Mouse (Mus musculus) kidney, embryonic 14.5 days (tissue): Measurements from ENCODE around the gene Actb. TPM values are rescaled to one million over a fixed set of nuclear protein-coding genes. Genes with fewer than 3 reads are reported as not detected.

Source experiments
- ATAC-seq: fragments of 200-750 bp; cut with Nextera tagmentation; 2 replicates; pipeline ENCODE4 v1.8.0; 2017; ENCODE audit warnings: moderate number of reproducible peaks, mild to moderate bottlenecking, moderate TSS enrichment, moderate library complexity; ENCODE audit not compliant: low FRiP score, low TSS enrichment
- H3K27ac ChIP-seq: fragments of 300-500 bp; sonication (generic); 2 replicates; pipeline ENCODE4 v1.5.1; 2014; ENCODE audit warnings: low read depth, mild to moderate bottlenecking, low read length, moderate library complexity, mixed read lengths
- H3K27me3 ChIP-seq: fragments of 300-500 bp; sonication (generic); 2 replicates; pipeline ENCODE4 v1.6.1; 2014; ENCODE audit warnings: mild to moderate bottlenecking, low read length; ENCODE audit not compliant: control insufficient read depth, insufficient read depth
- H3K36me3 ChIP-seq: fragments of 300-500 bp; sonication (generic); 2 replicates; pipeline ENCODE4 v1.6.1; 2014; ENCODE audit warnings: low read length, mixed read lengths; ENCODE audit not compliant: control insufficient read depth, insufficient read depth
- H3K4me1 ChIP-seq: fragments of 300-500 bp; sonication (generic); 2 replicates; pipeline ENCODE4 v1.6.1; 2014; ENCODE audit warnings: low read length, mixed read lengths; ENCODE audit not compliant: control insufficient read depth, insufficient read depth
- H3K4me2 ChIP-seq: fragments of 300-500 bp; sonication (generic); replicated peaks from 2 replicates; pipeline ENCODE4 v1.6.1; 2014; ENCODE audit warnings: low read depth, mild to moderate bottlenecking, low read length
- H3K4me3 ChIP-seq: fragments of 300-500 bp; sonication (generic); 2 replicates; pipeline ENCODE4 v1.5.1; 2014; ENCODE audit warnings: mild to moderate bottlenecking, low read length
- H3K9ac ChIP-seq: fragments of 300-500 bp; sonication (generic); 2 replicates; pipeline ENCODE4 v1.6.1; 2014; ENCODE audit warnings: low read depth, mild to moderate bottlenecking, low read length, moderate library complexity
- H3K9me3 ChIP-seq: fragments of 300-500 bp; sonication (generic); 2 replicates; pipeline ENCODE4 v1.6.1; 2016; ENCODE audit warnings: low read length; ENCODE audit not compliant: control insufficient read depth
- WGBS: fragments of 180-500 bp; shearing (Covaris S2); extraction: QIAGEN DNeasy Blood & Tissue Kit; methylation state at CpG from one replicate; pipeline ENCODE4 v1.1.7; 2014; 5-methylcytosine and 5-hydroxymethylcytosine counted together
- polyA plus RNA-seq: library from polyadenylated mRNA; unstranded; fragments of >200 nt; fragmentation: Nextera tagmentation; extraction: Ambion mirVana; gene quantifications from 2 replicates; pipeline ENCODE4 v1.2.1, GENCODE M21; 2014

Actb gene
- polyA plus RNA-seq, 1 experiment from 2014 or later = 14,375 TPM

- no peak overlapping the region for H3K4me3 ChIP-seq
- no peaks in the 10 kb centered on the region for H3K27me3 ChIP-seq
- 83% methylated on average over 7 of the region's 7 CpGs for WGBS
- no peak for ATAC-seq
- peaks cover 65% of the 10 kb centered on the region for H3K36me3 ChIP-seq
- no peak overlapping the region for H3K27ac ChIP-seq
- no peak overlapping the region for H3K9ac ChIP-seq
- H3K9me3 ChIP-seq = no peaks in the 10 kb centered on the region
- no peak overlapping the region for H3K4me2 ChIP-seq
- 0 out of 2 replicates have a peak, but pooled peaks cover 11% of the 10 kb centered on the region for H3K4me1 ChIP-seq
These were observed 5.9 kb downstream of the Actb start for GRCm38 (mm10) chr5:142900651-142901050.

GRCm38 (mm10) chr5:142899932-142900533 is 6.5 kb downstream of the Actb start:
- no peak overlapping the region for H3K4me2 ChIP-seq
- H3K9ac ChIP-seq = no peak overlapping the region
- no peaks in the 10 kb centered on the region for H3K9me3 ChIP-seq
- no peak overlapping the region for H3K4me3 ChIP-seq
- WGBS = 69% methylated on average over 5 of the region's 5 CpGs
- peaks cover 59% of the 10 kb centered on the region for H3K36me3 ChIP-seq
- H3K27me3 ChIP-seq = no peaks in the 10 kb centered on the region
- 0 out of 2 replicates have a peak, but pooled peaks cover 11% of the 10 kb centered on the region for H3K4me1 ChIP-seq
- no peak for ATAC-seq
- no peak overlapping the region for H3K27ac ChIP-seq

- Histone ChIP-seq H3K4me3 (no peak overlapping the region), H3K9ac (no peak overlapping the region), H3K4me2 (no peak overlapping the region), H3K27me3 (no peaks in the 10 kb centered on the region), H3K9me3 (no peaks in the 10 kb centered on the region), H3K27ac (no peak overlapping the region), H3K36me3 (peaks cover 50% of the 10 kb centered on the region), H3K4me1 (peaks cover 9% of the 10 kb centered on the region)
- WGBS = 83% methylated on average over 9 of the region's 9 CpGs
- no peak for ATAC-seq
These were observed 7.4 kb downstream of the Actb start for GRCm38 (mm10) chr5:142899057-142899601.

GRCm38 (mm10) chr5:142898316-142898715 is 8.2 kb downstream of the Actb start:
- ATAC-seq = no peak
- Histone ChIP-seq H3K9me3 (no peaks in the 10 kb centered on the region), H3K36me3 (peaks cover 43% of the 10 kb centered on the region), H3K9ac (no peak overlapping the region), H3K27me3 (no peaks in the 10 kb centered on the region), H3K4me2 (no peak overlapping the region), H3K27ac (no peak overlapping the region), H3K4me1 (peaks cover 13% of the 10 kb centered on the region), H3K4me3 (no peak overlapping the region)
- WGBS = 73% methylated on average over 4 of the region's 4 CpGs

GRCm38 (mm10) chr5:142897568-142898248 is 8.8 kb downstream of the Actb start:
- Histone ChIP-seq H3K27me3 (no peaks in the 10 kb centered on the region), H3K9ac (no peak overlapping the region), H3K4me3 (no peak overlapping the region), H3K27ac (no peak overlapping the region), H3K4me1 (peaks cover 13% of the 10 kb centered on the region), H3K36me3 (peaks cover 37% of the 10 kb centered on the region), H3K4me2 (no peak overlapping the region), H3K9me3 (no peaks in the 10 kb centered on the region)
- ATAC-seq = no peak
- WGBS = 88% methylated on average over 7 of the region's 7 CpGs

- ATAC-seq = no peak
- no peaks in the 10 kb centered on the region for H3K27me3 ChIP-seq
- peaks cover 12% of the 10 kb centered on the region for H3K4me1 ChIP-seq
- H3K9me3 ChIP-seq = no peaks in the 10 kb centered on the region
- H3K9ac ChIP-seq = no peak overlapping the region
- no peak overlapping the region for H3K4me2 ChIP-seq
- peaks cover 27% of the 10 kb centered on the region for H3K36me3 ChIP-seq
- no peak overlapping the region for H3K27ac ChIP-seq
- WGBS = 80% methylated on average over 5 of the region's 5 CpGs
- no peak overlapping the region for H3K4me3 ChIP-seq
These were observed 9.8 kb downstream of the Actb start for GRCm38 (mm10) chr5:142896713-142897112.

GRCm38 (mm10) chr5:142896192-142896591 is 10.4 kb downstream of the Actb start:
- ATAC-seq = no peak
- Histone ChIP-seq H3K4me3 (no peak overlapping the region), H3K4me2 (no peak overlapping the region), H3K36me3 (peaks cover 22% of the 10 kb centered on the region), H3K27ac (no peak overlapping the region), H3K4me1 (peaks cover 9% of the 10 kb centered on the region), H3K27me3 (no peaks in the 10 kb centered on the region), H3K9me3 (no peaks in the 10 kb centered on the region), H3K9ac (no peak overlapping the region)
- 78% methylated on average over 10 of the region's 10 CpGs for WGBS

GRCm38 (mm10) chr5:142894918-142895613 is 11.5 kb downstream of the Actb start, which contains the start of gene Fbxl18:
TSS of gene Fbxl18 (minus strand) at chr5:142895421.
- peak within 1 kb of the TSS; percentile 87 for H3K9ac ChIP-seq
- peak; percentile 96 for ATAC-seq
- H3K9me3 ChIP-seq = no peaks in the 10 kb centered on the region
- no peaks in the 10 kb centered on the region for H3K27me3 ChIP-seq
- H3K36me3 ChIP-seq = peaks cover 13% of the 10 kb centered on the region
- peak within 1 kb of the TSS; percentile 79 for H3K4me2 ChIP-seq
- H3K4me3 ChIP-seq = peak within 1 kb of the TSS; percentile 81
- WGBS = under 1% methylated on average over 38 of the region's 40 CpGs
- H3K4me1 ChIP-seq = peaks cover 9% of the 10 kb centered on the region
- H3K27ac ChIP-seq = peak within 1 kb of the TSS; percentile 75
